Mouse (Mus musculus) embryonic facial prominence, embryonic 14.5 days (tissue): ENCODE results near the gene Spindoc. TPM values are rescaled to one million over a fixed set of nuclear protein-coding genes. Genes with fewer than 3 reads are reported as not detected.
"Not testable (repeated sequence)": the region's sequence is repeated elsewhere in the genome, so short reads cannot be mapped to it uniquely, and the experiment has no call there.

ENCODE experiments used
- ATAC-seq: fragments of 200-750 bp; cut with Nextera tagmentation; 2 replicates; pipeline ENCODE4 v1.8.0; 2017; ENCODE audit warnings: low read depth, moderate number of reproducible peaks, moderate TSS enrichment
- DNase-seq: peaks from one replicate; pipeline ENCODE4 v3.0.0-alpha.2; 2015; ENCODE audit warnings: low spot score
- H3K27ac ChIP-seq: fragments of 300-500 bp; sonication (generic); replicated peaks from 2 replicates; pipeline ENCODE4 v1.5.1; 2014; ENCODE audit warnings: low read depth, mild to moderate bottlenecking, low read length, moderate library complexity
- H3K27me3 ChIP-seq: fragments of 300-500 bp; sonication (generic); replicated peaks from 2 replicates; pipeline ENCODE4 v1.6.1; 2014; ENCODE audit warnings: low read length; ENCODE audit not compliant: control insufficient read depth, insufficient read depth
- H3K36me3 ChIP-seq: fragments of 300-500 bp; sonication (generic); 2 replicates; pipeline ENCODE4 v1.6.1; 2014; ENCODE audit warnings: low read length, mixed read lengths; ENCODE audit not compliant: control insufficient read depth, insufficient read depth
- H3K4me1 ChIP-seq: fragments of 300-500 bp; sonication (generic); 2 replicates; pipeline ENCODE4 v1.6.1; 2014; ENCODE audit warnings: antibody characterized with exemption, low read length; ENCODE audit not compliant: control insufficient read depth, insufficient read depth
- H3K4me2 ChIP-seq: fragments of 300-500 bp; sonication (generic); 2 replicates; pipeline ENCODE4 v1.6.1; 2014; ENCODE audit warnings: low read depth, mild to moderate bottlenecking, low read length, moderate library complexity, mixed read lengths
- H3K4me3 ChIP-seq: fragments of 300-500 bp; sonication (generic); 2 replicates; pipeline ENCODE4 v1.5.1; 2014; ENCODE audit warnings: low read depth, mild to moderate bottlenecking, low read length
- H3K9ac ChIP-seq: fragments of 300-500 bp; sonication (generic); 2 replicates; pipeline ENCODE4 v1.6.1; 2014; ENCODE audit warnings: low read depth, mild to moderate bottlenecking, low read length, moderate library complexity, mixed read lengths
- H3K9me3 ChIP-seq: fragments of 300-500 bp; sonication (generic); 2 replicates; pipeline ENCODE4 v1.6.1; 2016; ENCODE audit warnings: low read length; ENCODE audit not compliant: control insufficient read depth
- WGBS: fragments of 180-500 bp; shearing (Covaris S2); extraction: QIAGEN DNeasy Blood & Tissue Kit; methylation state at CpG from one replicate; pipeline ENCODE4 v1.1.7; 2014; 5-methylcytosine and 5-hydroxymethylcytosine counted together
- polyA plus RNA-seq: library from polyadenylated mRNA; unstranded; fragments of >200 nt; fragmentation: Nextera tagmentation; extraction: Ambion mirVana; gene quantifications from 2 replicates; pipeline ENCODE4 v1.2.1, GENCODE M21; 2014

Gene Spindoc
- polyA plus RNA-seq, 1 experiment from 2014 or later = 23.5 TPM

DNA sequence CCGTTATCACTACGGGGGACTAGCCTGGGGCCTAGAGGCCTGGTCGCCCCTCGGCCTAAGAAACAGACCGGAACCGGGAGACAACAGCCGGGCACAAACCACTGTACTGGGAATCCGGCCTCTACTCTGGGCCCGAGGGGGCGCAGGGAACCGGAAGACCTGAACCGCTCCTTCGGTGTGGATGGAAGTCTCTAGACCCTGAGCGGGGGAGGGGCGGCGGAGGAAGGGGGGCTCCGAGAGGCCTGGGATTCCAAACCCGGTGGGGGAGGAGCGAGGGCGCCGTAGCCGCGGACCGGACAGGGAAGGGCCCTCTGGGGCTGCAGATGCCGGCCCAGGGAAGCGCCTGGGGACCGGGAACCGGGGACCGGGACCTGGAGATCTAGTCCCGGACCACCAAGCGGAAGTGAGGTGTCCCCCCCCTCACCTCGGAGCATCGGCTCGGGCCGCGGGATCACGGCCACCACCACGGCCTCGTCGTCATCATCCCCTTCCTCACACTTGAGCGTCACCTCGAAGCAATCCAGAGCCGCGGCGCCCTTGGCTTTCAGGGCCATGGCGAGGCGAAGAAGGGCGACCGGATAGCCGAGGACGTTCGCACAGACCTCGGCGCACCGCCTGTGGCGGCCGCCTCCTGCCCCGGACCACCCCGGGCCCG, 419 bp downstream of the Spindoc start:
- peak overlapping the region; percentile 85 for H3K4me2 ChIP-seq
- H3K4me1 ChIP-seq = peaks cover 8% of the 10 kb centered on the region
- 0% methylated on average over 27 of the region's 60 CpGs for WGBS
- H3K4me3 ChIP-seq = peak overlapping the region; percentile 93
- no peaks in the 10 kb centered on the region for H3K9me3 ChIP-seq
- peak; percentile 55 for ATAC-seq
- peaks cover 11% of the 10 kb centered on the region for H3K36me3 ChIP-seq
- peak; percentile 83 for DNase-seq
- peak overlapping the region; percentile 92 for H3K27ac ChIP-seq
- peak overlapping the region; percentile 96 for H3K9ac ChIP-seq
- H3K27me3 ChIP-seq = no peaks in the 10 kb centered on the region

DNA sequence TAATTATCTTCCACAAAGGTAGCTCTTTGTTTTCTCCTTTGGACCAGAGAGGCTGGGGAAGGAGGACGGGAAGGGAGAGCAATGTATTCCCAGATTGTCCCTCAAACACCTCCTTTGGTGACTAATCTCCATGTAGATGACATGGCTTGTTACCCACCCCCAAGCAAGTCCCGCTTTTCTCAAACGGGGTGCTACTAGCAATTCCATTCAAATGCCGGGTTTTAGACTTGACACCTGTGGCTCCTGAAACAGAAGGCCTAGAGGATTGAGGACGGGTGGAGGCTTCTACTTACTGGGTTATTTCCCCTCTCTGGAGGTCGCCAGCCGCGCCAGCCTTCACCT, 917 bp downstream of the Spindoc start:
- Histone ChIP-seq H3K27me3 (no peaks in the 10 kb centered on the region), H3K36me3 (peaks cover 11% of the 10 kb centered on the region), H3K27ac (peak overlapping the region; percentile 92), H3K9ac (peak overlapping the region; percentile 96), H3K4me1 (peaks cover 8% of the 10 kb centered on the region), H3K9me3 (no peaks in the 10 kb centered on the region), H3K4me3 (peak overlapping the region; percentile 93), H3K4me2 (peak overlapping the region; percentile 85)
- ATAC-seq (no peak), DNase-seq (no peak)
- 3% methylated on average over 8 of the region's 8 CpGs for WGBS

DNA sequence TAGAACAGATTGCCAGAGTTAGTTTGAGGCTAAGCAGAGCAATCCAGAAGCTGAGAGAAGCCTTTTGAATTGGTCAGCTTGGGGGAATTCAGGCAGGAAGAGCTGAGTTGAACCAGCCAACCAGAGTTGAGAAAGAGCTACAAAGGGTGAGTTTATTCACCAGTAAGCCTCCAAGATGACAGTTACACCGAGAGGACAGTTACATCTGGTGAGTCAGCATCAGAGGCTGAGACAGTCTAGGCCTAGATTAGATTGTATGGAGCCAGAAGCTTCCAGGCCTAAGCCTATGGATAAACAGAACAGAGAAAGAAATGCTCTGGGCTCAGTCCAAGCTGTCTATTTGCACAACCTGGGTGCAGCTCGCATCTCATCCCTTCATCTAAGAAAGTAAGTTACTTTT, 5.2 kb downstream of the Spindoc start:
- no peak overlapping the region for H3K9ac ChIP-seq
- DNase-seq (no peak), ATAC-seq (no peak)
- H3K4me1 ChIP-seq = peaks cover 8% of the 10 kb centered on the region
- no peak overlapping the region for H3K4me3 ChIP-seq
- WGBS = 77% methylated on average over 2 of the region's 2 CpGs
- no peak overlapping the region for H3K27ac ChIP-seq
- H3K27me3 ChIP-seq = no peaks in the 10 kb centered on the region
- H3K9me3 ChIP-seq = no peaks in the 10 kb centered on the region
- no peak overlapping the region for H3K4me2 ChIP-seq
- peaks cover 42% of the 10 kb centered on the region for H3K36me3 ChIP-seq

DNA sequence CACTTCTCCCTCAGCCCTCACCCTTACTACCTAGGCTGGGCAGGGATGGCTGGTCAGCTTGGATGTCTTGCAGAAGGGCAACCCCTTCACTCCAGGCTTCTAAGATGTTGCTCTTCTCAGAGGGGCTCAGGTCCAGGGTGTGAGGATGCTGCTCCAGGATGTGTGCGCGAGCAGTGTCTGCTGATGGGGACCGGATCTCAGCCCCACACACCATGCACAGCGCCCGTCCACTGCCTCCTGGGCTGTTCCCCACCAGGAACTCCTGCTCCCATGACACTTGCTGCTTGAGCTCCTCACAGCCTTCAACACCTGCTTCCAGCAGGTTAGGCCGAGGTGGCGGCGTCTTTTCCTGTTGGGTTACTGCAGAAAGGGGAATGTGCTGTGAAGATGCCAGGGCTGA, 8.3 kb downstream of the Spindoc start:
- H3K9ac ChIP-seq = no peak overlapping the region
- H3K27ac ChIP-seq = no peak overlapping the region
- H3K9me3 ChIP-seq = no peaks in the 10 kb centered on the region
- ATAC-seq = no peak
- peaks cover 71% of the 10 kb centered on the region for H3K36me3 ChIP-seq
- no peak for DNase-seq
- WGBS = 98% methylated on average over 8 of the region's 8 CpGs
- no peak overlapping the region for H3K4me3 ChIP-seq
- H3K4me1 ChIP-seq = no peaks in the 10 kb centered on the region
- no peak overlapping the region for H3K4me2 ChIP-seq
- H3K27me3 ChIP-seq = no peaks in the 10 kb centered on the region

DNA sequence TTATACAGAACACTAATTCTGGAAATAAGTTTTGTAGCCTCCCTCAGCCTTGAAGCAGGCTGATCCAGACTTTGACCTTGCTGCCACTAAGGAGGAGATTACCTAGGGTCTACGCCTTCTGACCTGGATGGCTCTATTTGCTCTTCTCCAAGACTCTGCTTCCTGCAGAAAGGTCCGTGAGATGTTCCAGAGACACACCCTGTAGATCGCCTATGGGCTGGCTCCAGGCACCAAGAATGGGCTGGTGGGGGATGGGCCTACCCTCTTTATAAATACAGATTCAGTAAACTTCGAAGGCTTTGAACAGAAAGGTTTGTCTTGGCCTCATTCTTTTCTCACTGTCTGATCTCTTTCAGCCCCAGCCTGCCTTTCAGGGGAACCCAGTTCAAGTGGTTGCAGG, 13.3 kb downstream of the Spindoc start:
- DNase-seq, H3K4me2 ChIP-seq, H3K4me3 ChIP-seq, H3K27me3 ChIP-seq, ATAC-seq, H3K9ac ChIP-seq, H3K27ac ChIP-seq, H3K4me1 ChIP-seq, H3K9me3 ChIP-seq: not testable (repeated sequence)
- peaks cover 75% of the 10 kb centered on the region for H3K36me3 ChIP-seq
- WGBS = 87% methylated on average over 4 of the region's 4 CpGs

DNA sequence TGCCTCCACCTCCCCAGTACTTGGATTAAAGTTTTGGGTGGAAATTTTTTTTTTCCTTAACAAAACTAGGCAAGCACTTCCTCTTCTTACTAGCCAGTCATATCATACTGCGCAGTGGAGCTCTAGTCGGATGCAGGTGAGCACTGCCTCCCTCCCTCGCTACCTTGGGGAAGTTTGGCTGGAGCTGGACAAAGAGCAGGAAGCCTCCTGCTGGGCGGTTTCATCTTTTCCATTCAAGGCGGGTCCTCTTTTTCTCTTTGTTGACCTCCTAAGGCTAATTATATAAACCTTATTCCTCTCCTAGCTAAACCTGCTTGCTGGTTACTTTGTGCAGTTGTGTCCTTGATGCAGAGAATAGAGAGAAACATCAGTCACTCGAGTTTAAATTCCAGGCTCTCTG, 29.2 kb downstream of the Spindoc start:
- no peak for DNase-seq
- Histone ChIP-seq H3K4me1 (no peaks in the 10 kb centered on the region), H3K9ac (no peak overlapping the region), H3K27ac (no peak overlapping the region), H3K9me3 (no peaks in the 10 kb centered on the region), H3K4me2 (no peak overlapping the region), H3K36me3 (peaks cover 27% of the 10 kb centered on the region), H3K4me3 (no peak overlapping the region), H3K27me3 (no peaks in the 10 kb centered on the region)
- no peak for ATAC-seq
- WGBS = 54% methylated on average over 6 of the region's 6 CpGs

DNA sequence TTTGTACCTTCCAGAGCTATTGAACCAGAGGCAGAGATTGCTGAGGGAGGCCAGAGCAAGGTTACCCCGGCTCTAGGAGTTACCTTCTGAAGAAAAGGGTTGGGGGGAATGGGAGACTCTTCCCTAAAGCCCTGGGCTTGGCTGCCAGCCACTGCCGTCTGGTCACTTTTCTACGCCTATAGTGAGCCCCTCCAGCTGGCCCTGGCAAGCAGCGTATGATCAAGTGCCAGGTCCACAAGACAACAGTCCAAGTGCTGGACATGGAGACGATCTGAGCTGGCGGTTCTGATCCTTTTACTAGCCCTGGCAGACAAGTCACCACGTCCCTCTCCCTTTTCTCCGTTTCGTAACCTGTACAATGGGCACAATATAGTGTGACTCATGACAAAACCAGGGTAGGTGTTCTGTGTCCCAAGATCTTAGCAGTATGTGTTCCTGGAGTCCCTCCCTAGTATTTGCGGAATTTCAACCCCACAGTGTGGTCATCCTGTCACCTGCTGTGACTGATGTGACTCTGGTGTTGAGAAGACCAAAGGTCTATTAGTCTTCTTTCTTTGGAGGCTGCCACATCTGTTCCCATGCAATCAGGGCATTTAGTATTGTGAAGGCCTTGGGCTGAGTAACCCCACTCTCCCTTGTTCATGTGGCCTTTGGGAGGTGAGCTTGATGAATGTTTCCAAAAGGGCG, 29.8 kb downstream of the Spindoc start:
- DNase-seq (no peak), ATAC-seq (no peak)
- 86% methylated on average over 11 of the region's 11 CpGs for WGBS
- H3K9ac ChIP-seq = no peak overlapping the region
- H3K27me3 ChIP-seq = no peaks in the 10 kb centered on the region
- no peaks in the 10 kb centered on the region for H3K9me3 ChIP-seq
- no peaks in the 10 kb centered on the region for H3K4me1 ChIP-seq
- H3K36me3 ChIP-seq = peaks cover 20% of the 10 kb centered on the region
- H3K4me2 ChIP-seq = no peak overlapping the region
- no peak overlapping the region for H3K4me3 ChIP-seq
- no peak overlapping the region for H3K27ac ChIP-seq

DNA sequence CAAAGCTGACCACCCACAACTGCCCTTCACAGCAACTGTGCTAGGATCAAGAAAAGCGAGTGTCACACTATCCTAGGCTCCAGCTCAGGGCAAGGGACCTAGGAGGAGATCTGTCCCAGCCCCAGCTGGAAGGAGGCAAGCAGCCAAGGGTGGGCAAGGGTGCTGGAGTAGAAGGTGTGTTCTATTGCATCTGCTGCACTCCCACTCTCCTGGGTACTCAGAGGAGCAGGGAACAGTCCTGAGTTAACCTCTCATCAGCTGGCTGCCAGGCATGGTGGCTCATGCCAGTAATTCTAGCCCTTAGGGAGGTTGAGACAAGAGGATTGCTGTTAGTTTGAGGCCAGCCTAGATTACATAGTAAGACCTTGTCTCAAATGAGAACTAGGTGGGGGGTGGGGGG, 32.8 kb downstream of the Spindoc start:
- no peak overlapping the region for H3K9ac ChIP-seq
- H3K27me3 ChIP-seq = no peaks in the 10 kb centered on the region
- H3K4me3 ChIP-seq = no peak overlapping the region
- H3K36me3 ChIP-seq = no peaks in the 10 kb centered on the region
- DNase-seq (no peak), ATAC-seq (no peak)
- H3K4me1 ChIP-seq = no peaks in the 10 kb centered on the region
- H3K4me2 ChIP-seq = no peak overlapping the region
- H3K27ac ChIP-seq = no peak overlapping the region
- H3K9me3 ChIP-seq = no peaks in the 10 kb centered on the region
- 47% methylated on average over 1 of the region's 1 CpGs for WGBS

DNA sequence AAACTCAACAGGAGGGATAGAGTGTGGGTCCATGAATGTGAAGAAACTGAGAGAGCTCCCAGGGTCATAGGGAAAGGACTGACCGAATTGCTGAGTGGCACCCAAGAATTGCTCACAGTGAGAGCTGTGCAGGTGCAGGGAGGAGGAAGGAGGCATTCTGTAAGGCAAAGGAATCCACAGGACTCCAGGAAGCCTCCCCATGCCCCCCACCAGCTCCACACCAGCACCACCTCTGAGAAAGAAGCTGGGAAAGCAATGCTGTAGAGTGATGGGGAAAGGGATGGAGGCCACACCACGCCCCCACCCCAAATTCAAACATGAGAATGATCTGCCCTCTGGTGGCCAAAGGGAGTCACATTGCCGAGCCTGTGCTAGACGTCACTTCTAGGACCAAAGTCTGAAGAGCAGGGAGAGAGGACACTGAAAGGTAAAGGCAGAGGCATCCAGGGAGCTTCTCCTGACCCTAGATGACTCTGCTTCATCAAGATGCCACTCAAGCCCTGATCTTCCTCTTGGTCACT, 37.5 kb downstream of the Spindoc start:
- 21% methylated on average over 4 of the region's 4 CpGs for WGBS
- no peaks in the 10 kb centered on the region for H3K27me3 ChIP-seq
- H3K4me1 ChIP-seq = peaks cover 4% of the 10 kb centered on the region; the same call in 1 of the 2 replicates
- H3K9ac ChIP-seq = 0 out of 2 replicates have a peak overlapping the region, but pooled peaks have one; percentile 16
- H3K9me3 ChIP-seq = no peaks in the 10 kb centered on the region
- H3K36me3 ChIP-seq = no peaks in the 10 kb centered on the region
- H3K27ac ChIP-seq = no peak overlapping the region
- no peak for ATAC-seq
- no peak overlapping the region for H3K4me3 ChIP-seq
- DNase-seq = peak; percentile 77
- H3K4me2 ChIP-seq = no peak overlapping the region
